In the genomic region with DNA sequence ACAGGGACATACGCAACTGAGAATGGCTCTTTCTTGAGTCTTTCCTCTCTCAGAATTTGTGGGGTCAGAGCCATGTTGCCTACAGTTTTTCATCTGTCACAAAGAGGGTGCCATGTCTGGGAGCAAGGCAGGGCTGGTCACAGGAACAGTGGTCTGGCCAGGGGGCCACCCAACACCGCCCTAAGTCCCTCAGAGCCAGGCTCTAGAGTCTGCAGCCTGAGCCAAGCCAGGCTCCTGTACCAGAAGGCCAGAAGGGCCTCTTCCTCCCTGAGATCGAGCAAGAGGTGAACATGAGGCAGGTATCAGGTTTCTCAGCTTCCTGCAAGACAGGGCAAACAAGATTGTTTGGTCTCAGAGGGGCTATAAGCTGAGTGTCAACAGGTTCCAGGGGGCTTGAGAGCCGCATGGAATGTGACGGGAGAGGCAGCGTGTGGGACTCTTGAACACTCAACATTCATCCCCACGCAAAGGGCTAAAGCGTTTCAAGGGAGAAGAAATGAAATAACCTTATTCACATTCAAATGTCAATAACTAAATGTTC, we compare ENCODE assay signal across 12 mouse cellular contexts.
"Had no signal": no experiment of that assay in that cellular context is flagged by ENCODE, and none has a peak within 500 bp of the region (broad histone marks: within the 10 kb centered on the region; RNA-seq: fewer than 3 reads in every experiment).

No protein-coding gene starts in this region.

- DNase-seq: kidney, adult 18-20 months; kidney, postnatal 14 days; left cerebral cortex, postnatal 4 days; lung, postnatal 10 days; thymus, postnatal 36 days had no signal

- H3K4me1 ChIP-seq: liver, embryonic 12.5 days; midbrain, embryonic 15.5 days; neural tube, embryonic 12.5 days had no signal

- ATAC-seq: liver, embryonic 12.5 days; midbrain, embryonic 15.5 days had no signal

- H3K27ac ChIP-seq: kidney, embryonic 15.5 days; limb, embryonic 15.5 days; liver, embryonic 12.5 days; midbrain, embryonic 15.5 days; neural tube, embryonic 12.5 days; stomach, postnatal 0 days had no signal

- H3K4me2 ChIP-seq: kidney, embryonic 15.5 days; limb, embryonic 15.5 days; liver, embryonic 12.5 days; midbrain, embryonic 11.5 days; midbrain, embryonic 15.5 days; neural tube, embryonic 12.5 days had no signal

- H3K4me3 ChIP-seq: kidney, embryonic 15.5 days; limb, embryonic 15.5 days; liver, embryonic 12.5 days; midbrain, embryonic 15.5 days; neural tube, embryonic 12.5 days had no signal

- H3K36me3 ChIP-seq: kidney, embryonic 15.5 days; limb, embryonic 15.5 days; liver, embryonic 12.5 days; midbrain, embryonic 15.5 days; neural tube, embryonic 12.5 days had no signal

- H3K9me3 ChIP-seq: kidney, embryonic 15.5 days; limb, embryonic 15.5 days; liver, embryonic 12.5 days; midbrain, embryonic 15.5 days; neural tube, embryonic 12.5 days had no signal

- H3K27me3 ChIP-seq: kidney, embryonic 15.5 days; limb, embryonic 15.5 days; liver, embryonic 12.5 days; midbrain, embryonic 15.5 days; neural tube, embryonic 12.5 days had no signal

- H3K9ac ChIP-seq: kidney, embryonic 15.5 days; limb, embryonic 15.5 days; liver, embryonic 12.5 days; midbrain, embryonic 15.5 days; neural tube, embryonic 12.5 days had no signal
